Mouse (Mus musculus) neural tube, embryonic 10.5 days (tissue): Measurements from ENCODE around the gene Tex9.

ENCODE experiments used
- DNase-seq: peaks from one replicate; pipeline ENCODE4 v3.0.0-alpha.2; 2017; ENCODE audit warnings: low spot score; ENCODE audit errors: extremely low spot score

Gene Tex9

GRCm38 (mm10) chr9:72492194-72492565 lies at the start of gene Tex9:
Tex9 (minus strand) TSS chr9:72492212.
- DNase-seq: no peak

- no peak for DNase-seq
Observed at GRCm38 (mm10) chr9:72537086-72537485, 45.1 kb upstream of the Tex9 start.

- DNase-seq: no peak
Observed at GRCm38 (mm10) chr9:72535394-72535793, 43.4 kb upstream of the Tex9 start.

- DNase-seq: no peak
Observed at GRCm38 (mm10) chr9:72534985-72535384, 43.0 kb upstream of the Tex9 start.

- DNase-seq: no peak
Observed at GRCm38 (mm10) chr9:72533089-72533415, 41.0 kb upstream of the Tex9 start.

- peak; percentile 77 for DNase-seq
Observed at GRCm38 (mm10) chr9:72532381-72533088, 40.5 kb upstream of the Tex9 start.

GRCm38 (mm10) chr9:72531996-72532380 lies 40.0 kb upstream of the Tex9 start, which contains the start of gene Rfx7:
Rfx7 (plus strand) TSS chr9:72532240.
- DNase-seq: peak; percentile 75

GRCm38 (mm10) chr9:72531291-72531995 lies 39.4 kb upstream of the Tex9 start:
- peak; percentile 87 for DNase-seq

GRCm38 (mm10) chr9:72530824-72531223 lies 38.8 kb upstream of the Tex9 start:
- DNase-seq: no peak

GRCm38 (mm10) chr9:72530237-72530636 lies 38.2 kb upstream of the Tex9 start:
- peak; percentile 87 for DNase-seq

- DNase-seq: no peak
Observed at GRCm38 (mm10) chr9:72526091-72526490, 34.1 kb upstream of the Tex9 start.

- DNase-seq: no peak
Observed at GRCm38 (mm10) chr9:72520849-72521248, 28.8 kb upstream of the Tex9 start.

GRCm38 (mm10) chr9:72519246-72519645 lies 27.2 kb upstream of the Tex9 start:
- DNase-seq: no peak

GRCm38 (mm10) chr9:72515366-72515765 lies 23.4 kb upstream of the Tex9 start:
- no peak for DNase-seq

- no peak for DNase-seq
Observed at GRCm38 (mm10) chr9:72512229-72512981, 20.4 kb upstream of the Tex9 start.

GRCm38 (mm10) chr9:72497171-72497570 lies 5.2 kb upstream of the Tex9 start:
- DNase-seq: no peak

- DNase-seq: no peak
Observed at GRCm38 (mm10) chr9:72496691-72497090, 4.7 kb upstream of the Tex9 start.

- no peak for DNase-seq
Observed at GRCm38 (mm10) chr9:72493984-72494685, 2.1 kb upstream of the Tex9 start.

GRCm38 (mm10) chr9:72493465-72493864 lies 1.5 kb upstream of the Tex9 start:
- no peak for DNase-seq

GRCm38 (mm10) chr9:72491559-72492193 lies 336 bp downstream of the Tex9 start:
- peak; percentile 94 for DNase-seq

GRCm38 (mm10) chr9:72489131-72489530 lies 2.9 kb downstream of the Tex9 start:
- DNase-seq: no peak
